Mouse (Mus musculus) kidney, embryonic 16.5 days (tissue): ENCODE results near the gene Acnat1. TPM values are rescaled to one million over a fixed set of nuclear protein-coding genes. Genes with fewer than 3 reads are reported as not detected.
"Not testable (repeated sequence)": the region's sequence is repeated elsewhere in the genome, so short reads cannot be mapped to it uniquely, and the experiment has no call there.

Experiments
- ATAC-seq: fragments of 200-750 bp; cut with Nextera tagmentation; 2 replicates; pipeline ENCODE4 v1.8.0; 2017; ENCODE audit warnings: moderate TSS enrichment; ENCODE audit not compliant: low FRiP score, low TSS enrichment
- H3K27ac ChIP-seq: fragments of 300-500 bp; sonication (generic); 2 replicates; pipeline ENCODE4 v1.5.1; 2014; ENCODE audit warnings: low read length
- H3K27me3 ChIP-seq: fragments of 300-500 bp; sonication (generic); 2 replicates; pipeline ENCODE4 v1.6.1; 2014; ENCODE audit warnings: low read length, control low read depth, mixed read lengths; ENCODE audit not compliant: insufficient read depth
- H3K36me3 ChIP-seq: fragments of 300-500 bp; sonication (generic); 2 replicates; pipeline ENCODE4 v1.6.1; 2014; ENCODE audit warnings: low read length, control low read depth, mixed read lengths; ENCODE audit not compliant: insufficient read depth
- H3K4me1 ChIP-seq: fragments of 300-500 bp; sonication (generic); 2 replicates; pipeline ENCODE4 v1.6.1; 2014; ENCODE audit warnings: low read length, control low read depth, mixed read lengths; ENCODE audit not compliant: insufficient read depth
- H3K4me2 ChIP-seq: fragments of 300-500 bp; sonication (generic); replicated peaks from 2 replicates; pipeline ENCODE4 v1.6.1; 2014; ENCODE audit warnings: low read depth, low read length
- H3K4me3 ChIP-seq: fragments of 300-500 bp; sonication (generic); 2 replicates; pipeline ENCODE4 v1.5.1; 2014; ENCODE audit warnings: mild to moderate bottlenecking, low read length
- H3K9ac ChIP-seq: fragments of 300-500 bp; sonication (generic); replicated peaks from 2 replicates; pipeline ENCODE4 v1.6.1; 2014; ENCODE audit warnings: low read length
- H3K9me3 ChIP-seq: fragments of 300-500 bp; sonication (generic); 2 replicates; pipeline ENCODE4 v1.6.1; 2016; ENCODE audit warnings: low read length, control low read depth
- WGBS: fragments of 180-500 bp; shearing (Covaris S2); extraction: QIAGEN DNeasy Blood & Tissue Kit; methylation state at CpG from one replicate; pipeline ENCODE4 v1.1.7; 2014; 5-methylcytosine and 5-hydroxymethylcytosine counted together
- polyA plus RNA-seq: library from polyadenylated mRNA; unstranded; fragments of >200 nt; fragmentation: Nextera tagmentation; extraction: Ambion mirVana; gene quantifications from 2 replicates; pipeline ENCODE4 v1.2.1, GENCODE M21; 2015

Acnat1 gene
- polyA plus RNA-seq, 1 experiment from 2014 or later: 1.0 TPM

DNA sequence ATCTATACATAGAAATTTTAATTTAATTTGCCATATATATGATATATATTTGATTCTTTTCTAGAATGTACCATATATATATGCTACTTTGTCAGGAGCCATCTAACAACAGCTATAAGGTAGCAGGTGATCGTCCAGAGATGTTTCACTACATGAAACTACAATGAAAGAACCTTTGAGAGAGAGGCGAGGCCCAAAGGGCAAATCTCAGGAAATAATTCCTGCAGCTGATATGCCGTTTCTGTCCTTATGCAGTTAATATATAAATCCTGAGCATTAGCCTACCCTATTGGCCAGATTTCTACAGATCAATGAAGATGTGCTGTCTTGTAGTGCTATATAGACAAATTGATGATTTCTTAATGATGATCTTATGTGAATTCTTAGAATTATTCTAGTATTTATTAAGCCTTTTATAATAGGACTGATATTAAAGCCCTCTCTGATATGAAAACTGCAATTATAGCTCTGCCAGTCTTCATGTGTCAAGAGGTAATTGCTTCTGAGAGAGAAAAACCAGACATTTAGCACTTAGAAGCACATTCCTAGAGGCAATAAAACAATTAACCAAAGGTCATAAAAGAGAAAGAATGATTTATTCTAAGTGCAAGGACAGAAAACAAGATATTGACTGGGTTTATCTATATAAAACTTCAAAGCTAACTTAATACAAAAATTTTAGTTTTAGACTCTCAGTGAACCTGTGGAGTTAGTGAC lies 4.1 kb downstream of the Acnat1 start:
- no peak for ATAC-seq

DNA sequence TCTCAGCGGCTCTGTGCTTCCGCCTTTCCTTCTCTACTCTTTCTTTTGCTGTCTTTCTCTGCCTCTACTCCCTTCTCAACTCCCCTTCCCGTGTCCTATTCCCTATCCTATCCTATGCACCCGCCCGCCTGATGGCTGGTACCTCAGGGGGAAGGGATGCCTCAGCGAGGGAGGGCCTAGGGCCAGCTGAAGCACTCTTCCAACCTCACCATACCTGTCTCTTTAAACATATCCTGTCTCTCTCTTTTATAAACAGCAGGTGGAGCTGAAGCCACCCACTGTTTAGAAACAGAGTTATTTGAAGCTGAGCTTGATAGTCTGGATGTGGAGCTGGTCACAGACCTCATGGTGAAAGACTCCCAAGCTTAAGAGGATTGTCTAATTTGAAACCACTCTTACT lies 6.4 kb downstream of the Acnat1 start:
- H3K4me3 ChIP-seq: no peak overlapping the region
- no peaks in the 10 kb centered on the region for H3K4me1 ChIP-seq
- no peaks in the 10 kb centered on the region for H3K36me3 ChIP-seq
- WGBS: 96% methylated on average over 6 of the region's 6 CpGs
- H3K27ac ChIP-seq: no peak overlapping the region
- no peaks in the 10 kb centered on the region for H3K27me3 ChIP-seq
- no peak overlapping the region for H3K9ac ChIP-seq
- H3K4me2 ChIP-seq: no peak overlapping the region
- no peak for ATAC-seq
- H3K9me3 ChIP-seq: no peaks in the 10 kb centered on the region

More for the DNA sequence above, 4.1 kb downstream of the Acnat1 start:
- no peak overlapping the region for H3K4me2 ChIP-seq
- no peak overlapping the region for H3K9ac ChIP-seq
- no peaks in the 10 kb centered on the region for H3K9me3 ChIP-seq
- WGBS: 79% methylated on average over 3 of the region's 3 CpGs
- H3K4me1 ChIP-seq: no peaks in the 10 kb centered on the region
- H3K4me3 ChIP-seq: no peak overlapping the region
- no peak overlapping the region for H3K27ac ChIP-seq
- no peaks in the 10 kb centered on the region for H3K36me3 ChIP-seq
- no peaks in the 10 kb centered on the region for H3K27me3 ChIP-seq

DNA sequence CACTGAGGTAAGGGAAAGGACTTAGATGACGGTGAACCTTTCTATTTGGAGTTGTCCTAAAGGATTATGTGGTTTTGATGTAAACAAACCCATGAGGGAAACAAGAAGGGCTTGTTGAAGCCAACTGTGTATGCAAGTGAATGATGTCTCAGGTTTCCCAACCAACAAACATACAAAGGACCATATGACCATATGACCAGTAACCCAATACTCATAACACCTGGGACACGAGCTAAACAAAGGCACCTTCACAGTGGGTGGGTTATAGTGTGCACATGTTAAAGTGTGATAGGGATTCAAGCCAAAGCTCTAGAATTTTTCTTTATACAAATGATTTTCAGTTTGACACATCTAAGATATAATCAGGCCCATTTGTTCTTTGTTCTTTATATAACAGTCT lies 17.5 kb downstream of the Acnat1 start:
- no peaks in the 10 kb centered on the region for H3K4me1 ChIP-seq
- H3K36me3 ChIP-seq: no peaks in the 10 kb centered on the region
- H3K4me3 ChIP-seq: no peak overlapping the region
- H3K9ac ChIP-seq: no peak overlapping the region
- no peaks in the 10 kb centered on the region for H3K9me3 ChIP-seq
- no peak for ATAC-seq
- H3K27ac ChIP-seq: no peak overlapping the region
- WGBS: 76% methylated on average over 2 of the region's 2 CpGs
- no peaks in the 10 kb centered on the region for H3K27me3 ChIP-seq
- no peak overlapping the region for H3K4me2 ChIP-seq

DNA sequence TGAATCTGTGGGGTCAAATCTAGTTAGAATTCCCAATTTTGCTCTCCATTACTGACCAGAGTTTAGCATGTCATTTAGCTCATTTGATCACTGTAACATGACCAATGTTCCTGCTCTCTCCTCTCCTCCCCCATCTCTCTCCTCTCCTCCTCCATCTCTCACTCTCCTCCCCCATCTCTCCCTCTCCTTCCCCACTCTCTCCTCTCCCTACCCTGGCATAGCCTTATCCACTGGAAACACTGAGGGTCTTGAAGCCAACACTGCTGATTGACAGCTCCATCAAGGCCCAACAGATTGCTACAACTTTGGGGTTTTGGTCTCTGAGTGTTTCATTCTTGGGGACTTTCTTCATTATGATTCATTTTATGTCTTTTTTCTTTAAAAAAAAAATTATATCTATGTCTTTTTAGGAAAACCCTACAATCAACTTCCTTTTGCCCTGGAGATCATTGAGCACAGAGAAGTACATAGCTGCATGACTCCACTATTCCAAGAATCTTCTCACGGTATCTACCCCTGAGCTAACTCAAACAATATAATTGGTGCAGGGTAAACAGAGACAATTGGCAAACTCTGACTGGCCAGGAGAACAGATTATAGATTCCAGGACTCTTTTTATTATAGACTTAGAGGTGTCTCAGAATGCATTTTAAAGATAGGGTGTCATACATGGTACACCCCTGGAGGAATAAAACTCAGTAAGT lies 21.7 kb downstream of the Acnat1 start:
- H3K9me3 ChIP-seq: no peaks in the 10 kb centered on the region
- H3K27me3 ChIP-seq: no peaks in the 10 kb centered on the region
- no peak for ATAC-seq
- H3K4me3 ChIP-seq: no peak overlapping the region
- H3K27ac ChIP-seq: no peak overlapping the region
- WGBS: 78% methylated on average over 1 of the region's 1 CpGs
- no peaks in the 10 kb centered on the region for H3K36me3 ChIP-seq
- no peaks in the 10 kb centered on the region for H3K4me1 ChIP-seq
- no peak overlapping the region for H3K9ac ChIP-seq
- no peak overlapping the region for H3K4me2 ChIP-seq

DNA sequence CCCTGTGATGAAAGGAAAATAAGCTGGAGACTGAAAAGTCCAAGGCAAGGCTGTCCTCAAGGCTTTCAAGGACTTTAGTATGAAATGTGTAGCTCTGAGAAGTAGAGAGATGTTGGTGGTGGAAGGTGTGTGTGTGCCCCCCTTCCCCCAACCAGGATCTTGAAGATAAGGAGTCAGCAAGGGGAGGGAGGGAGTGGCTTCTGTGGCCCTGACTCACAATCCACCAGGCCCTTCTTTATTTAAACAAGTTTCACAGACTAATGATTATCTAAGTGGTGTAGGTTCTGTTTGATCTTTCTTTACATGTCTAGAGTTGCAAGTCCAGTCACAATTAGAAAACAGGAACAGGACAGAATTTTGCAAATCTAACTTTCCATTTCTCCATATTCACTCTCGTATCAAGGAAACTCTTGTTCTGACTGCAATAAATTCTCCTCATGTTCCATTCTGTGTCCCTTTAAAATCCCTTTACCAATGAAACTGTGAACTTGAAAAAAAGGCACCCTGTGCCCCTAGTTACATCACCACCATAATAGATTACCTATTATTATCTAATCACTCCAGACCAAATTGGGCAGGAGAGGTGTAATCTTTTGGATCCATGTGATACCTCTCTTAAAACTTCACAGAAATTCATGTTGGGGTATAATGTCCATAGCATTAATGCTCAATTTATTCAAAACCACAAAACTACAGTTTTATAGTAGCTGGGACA lies 22.4 kb downstream of the Acnat1 start:
- not testable (repeated sequence) for H3K4me2 ChIP-seq, H3K27ac ChIP-seq, H3K4me3 ChIP-seq, H3K4me1 ChIP-seq, H3K27me3 ChIP-seq, H3K9me3 ChIP-seq, ATAC-seq, H3K9ac ChIP-seq, H3K36me3 ChIP-seq
- WGBS: 80% methylated on average over 1 of the region's 1 CpGs

DNA sequence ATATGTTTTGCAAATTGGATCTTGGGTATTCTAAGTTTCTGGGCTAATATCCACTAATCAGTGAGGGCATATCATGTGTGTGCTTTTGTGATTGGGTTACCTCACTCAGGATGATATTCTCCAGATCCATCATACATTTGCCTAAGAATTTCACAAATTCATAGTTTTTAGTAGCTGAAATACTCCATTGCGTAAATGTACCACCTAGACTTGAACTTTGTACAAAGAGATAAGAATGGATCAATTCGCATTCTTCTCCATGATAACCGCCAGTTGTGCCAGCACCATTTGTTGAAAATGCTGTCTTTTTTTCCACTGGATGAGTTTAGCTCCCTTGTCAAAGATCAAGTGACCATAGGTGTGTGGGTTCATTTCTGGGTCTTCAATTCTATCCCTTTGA lies 36.7 kb downstream of the Acnat1 start:
- H3K27me3 ChIP-seq, ATAC-seq, H3K9ac ChIP-seq, H3K4me3 ChIP-seq, H3K27ac ChIP-seq, H3K4me2 ChIP-seq, H3K9me3 ChIP-seq, H3K36me3 ChIP-seq, H3K4me1 ChIP-seq: not testable (repeated sequence)
- WGBS: 94% methylated on average over 3 of the region's 3 CpGs

DNA sequence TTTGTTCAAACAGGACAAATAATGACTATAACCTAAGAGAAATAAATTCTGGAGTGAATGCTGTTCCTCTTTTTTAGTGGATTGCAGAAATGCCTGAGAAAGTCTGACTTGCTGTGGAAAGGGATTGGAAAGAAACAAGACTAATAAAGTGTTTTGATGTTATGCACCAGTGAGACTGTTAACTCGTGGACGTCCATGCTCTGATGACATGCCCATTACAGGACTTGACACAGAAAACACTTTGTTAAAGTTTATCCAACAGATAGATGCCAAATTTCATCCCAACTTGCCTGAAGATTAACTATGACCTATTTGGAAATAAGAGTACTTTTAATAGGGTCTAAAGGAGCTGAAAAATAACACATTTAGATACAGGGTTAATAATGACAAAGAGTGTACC lies 63.6 kb downstream of the Acnat1 start:
- not testable (repeated sequence) for H3K4me1 ChIP-seq, H3K36me3 ChIP-seq, H3K27ac ChIP-seq, ATAC-seq, H3K27me3 ChIP-seq, H3K4me2 ChIP-seq, H3K4me3 ChIP-seq, H3K9ac ChIP-seq, H3K9me3 ChIP-seq
- WGBS: 28% methylated on average over 2 of the region's 2 CpGs

DNA sequence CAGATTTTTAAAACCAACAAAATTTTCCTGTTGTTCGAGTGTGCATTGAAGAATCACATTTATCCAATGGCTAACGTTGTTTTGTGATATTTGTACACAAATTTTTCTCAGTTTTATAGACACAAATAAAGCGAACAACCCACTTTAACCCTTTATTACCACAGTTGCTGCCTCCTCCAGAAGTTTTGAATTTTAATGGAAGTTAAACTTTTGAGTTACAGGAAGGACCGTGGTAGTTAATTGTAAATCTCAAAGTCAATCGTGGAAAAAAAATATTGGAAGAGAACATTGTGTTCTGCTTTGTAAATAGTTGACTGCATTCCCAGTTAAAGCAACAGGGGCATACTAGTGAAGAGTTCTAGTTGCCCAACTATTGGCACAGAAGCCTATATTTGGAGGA lies 65.8 kb downstream of the Acnat1 start, which contains the start of gene Acnat2:
TSS of gene Acnat2 (minus strand) at position 195 of the 400 bp plus-strand sequence.
- H3K4me1 ChIP-seq, H3K27me3 ChIP-seq, H3K4me3 ChIP-seq, H3K27ac ChIP-seq, ATAC-seq, H3K9ac ChIP-seq, H3K4me2 ChIP-seq, H3K9me3 ChIP-seq, H3K36me3 ChIP-seq: not testable (repeated sequence)
- 75% methylated on average over 5 of the region's 5 CpGs for WGBS
